Mouse (Mus musculus): Measurements from ENCODE around the gene Fibcd1. TPM values are rescaled to one million over a fixed set of nuclear protein-coding genes. Genes with fewer than 3 reads are reported as not detected.

The Fibcd1 gene
- polyA plus RNA-seq, 1 experiment from 2014 or later, result not detected

- Histone ChIP-seq H3K4me1 (ENCODE audit: control insufficient read depth, insufficient read depth, low read length) (peaks cover 11% of the 10 kb centered on the region), H3K9me3 (replicated peaks; ENCODE audit: control insufficient read depth, low read length) (no peaks in the 10 kb centered on the region), H3K27me3 (ENCODE audit: control insufficient read depth, insufficient read depth, low read length) (peaks cover 20% of the 10 kb centered on the region), H3K36me3 (ENCODE audit: control insufficient read depth, insufficient read depth) (no peaks in the 10 kb centered on the region), H3K4me3 (ENCODE audit: low read length) (no peak overlapping the region), H3K9ac (ENCODE audit: low read length) (no peak overlapping the region), H3K27ac (ENCODE audit: low read length) (no peak overlapping the region), H3K4me2 (ENCODE audit: low read depth, low read length) (no peak overlapping the region)
- no peak for ATAC-seq (replicated peaks; ENCODE audit: extremely low read depth, insufficient read depth, low FRiP score)
- WGBS, result 82% methylated on average over 12 of the region's 15 CpGs
Observed at GRCm38 (mm10) chr2:31823933-31824730, 21.7 kb downstream of the Fibcd1 start.

DNA sequence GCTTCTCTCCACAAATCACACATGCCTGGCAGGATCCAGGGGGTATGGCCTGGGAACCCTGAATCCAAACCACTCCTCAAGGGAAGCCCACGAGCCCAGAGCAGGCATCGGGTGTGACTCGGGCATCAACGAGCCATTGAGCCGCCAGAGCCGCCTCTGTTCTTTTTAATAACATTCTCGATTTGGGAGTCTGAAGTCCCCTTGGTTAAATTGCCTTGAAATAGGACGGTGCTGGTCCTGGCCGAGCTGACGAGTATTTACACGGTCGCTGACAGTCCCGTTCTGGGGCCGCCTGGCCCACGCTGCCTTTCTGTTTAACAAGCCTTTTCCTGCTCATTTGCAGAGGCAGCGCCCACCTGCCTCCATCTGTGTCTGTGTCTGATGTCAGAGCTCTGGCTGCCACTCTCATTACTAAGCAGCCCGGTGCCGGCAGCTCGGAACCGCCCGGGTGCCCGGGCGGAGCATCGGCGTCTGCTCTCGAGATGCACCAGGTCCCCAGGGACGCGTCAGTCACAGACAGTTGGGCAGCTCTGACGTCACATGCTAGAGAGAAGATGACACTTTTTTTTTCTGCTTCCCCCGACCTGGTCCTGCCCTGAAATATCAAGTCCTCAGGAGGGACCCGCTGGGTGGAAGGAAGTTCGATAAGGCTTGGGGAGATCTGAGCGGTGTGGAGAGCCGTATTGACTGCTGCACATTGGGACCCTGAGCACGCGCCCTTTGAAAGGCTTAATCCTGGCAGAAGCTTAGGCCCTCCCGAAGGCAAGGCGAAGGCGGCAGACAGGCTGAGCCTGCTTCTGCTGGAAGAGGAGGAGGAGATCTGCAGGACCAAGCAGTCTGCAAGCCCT, 23.1 kb downstream of the Fibcd1 start:
- Histone ChIP-seq H3K27me3 (ENCODE audit: control insufficient read depth, insufficient read depth, low read length) (peaks cover 20% of the 10 kb centered on the region), H3K4me1 (ENCODE audit: control insufficient read depth, insufficient read depth, low read length) (peaks cover 6% of the 10 kb centered on the region), H3K36me3 (ENCODE audit: control insufficient read depth, insufficient read depth) (no peaks in the 10 kb centered on the region), H3K4me3 (ENCODE audit: low read length) (peak overlapping the region; percentile 39), H3K27ac (ENCODE audit: low read length) (no peak overlapping the region), H3K9me3 (replicated peaks; ENCODE audit: control insufficient read depth, low read length) (no peaks in the 10 kb centered on the region), H3K9ac (ENCODE audit: low read length) (peak overlapping the region; percentile 21; the same call in 1 of the 2 replicates), H3K4me2 (ENCODE audit: low read depth, low read length) (peak overlapping the region; percentile 59)
- ATAC-seq (replicated peaks; ENCODE audit: extremely low read depth, insufficient read depth, low FRiP score), result no peak
- WGBS, result 12% methylated on average over 39 of the region's 39 CpGs

- Histone ChIP-seq H3K9ac (ENCODE audit: low read length) (no peak overlapping the region), H3K4me3 (ENCODE audit: low read length) (no peak overlapping the region), H3K4me2 (ENCODE audit: low read depth, low read length) (no peak overlapping the region), H3K27ac (ENCODE audit: low read length) (no peak overlapping the region), H3K4me1 (ENCODE audit: control insufficient read depth, insufficient read depth, low read length) (no peaks in the 10 kb centered on the region), H3K9me3 (replicated peaks; ENCODE audit: control insufficient read depth, low read length) (no peaks in the 10 kb centered on the region), H3K36me3 (ENCODE audit: control insufficient read depth, insufficient read depth) (no peaks in the 10 kb centered on the region), H3K27me3 (ENCODE audit: control insufficient read depth, insufficient read depth, low read length) (peaks cover 3% of the 10 kb centered on the region)
- ATAC-seq (replicated peaks; ENCODE audit: extremely low read depth, insufficient read depth, low FRiP score), result no peak
- WGBS, result 19% methylated on average over 5 of the region's 5 CpGs
Observed at GRCm38 (mm10) chr2:31815367-31815766, 30.4 kb downstream of the Fibcd1 start.

- ATAC-seq (replicated peaks; ENCODE audit: extremely low read depth, insufficient read depth, low FRiP score), result no peak
- H3K4me1 ChIP-seq (ENCODE audit: control insufficient read depth, insufficient read depth, low read length), result no peaks in the 10 kb centered on the region
- 57% methylated on average over 7 of the region's 7 CpGs for WGBS
- no peaks in the 10 kb centered on the region for H3K9me3 ChIP-seq (replicated peaks; ENCODE audit: control insufficient read depth, low read length)
- peaks cover 3% of the 10 kb centered on the region for H3K27me3 ChIP-seq (ENCODE audit: control insufficient read depth, insufficient read depth, low read length)
- H3K4me2 ChIP-seq (ENCODE audit: low read depth, low read length), result no peak overlapping the region
- H3K9ac ChIP-seq (ENCODE audit: low read length), result no peak overlapping the region
- H3K27ac ChIP-seq (ENCODE audit: low read length), result no peak overlapping the region
- no peak overlapping the region for H3K4me3 ChIP-seq (ENCODE audit: low read length)
- H3K36me3 ChIP-seq (ENCODE audit: control insufficient read depth, insufficient read depth), result no peaks in the 10 kb centered on the region
Observed at GRCm38 (mm10) chr2:31814699-31815098, 31.1 kb downstream of the Fibcd1 start.

DNA sequence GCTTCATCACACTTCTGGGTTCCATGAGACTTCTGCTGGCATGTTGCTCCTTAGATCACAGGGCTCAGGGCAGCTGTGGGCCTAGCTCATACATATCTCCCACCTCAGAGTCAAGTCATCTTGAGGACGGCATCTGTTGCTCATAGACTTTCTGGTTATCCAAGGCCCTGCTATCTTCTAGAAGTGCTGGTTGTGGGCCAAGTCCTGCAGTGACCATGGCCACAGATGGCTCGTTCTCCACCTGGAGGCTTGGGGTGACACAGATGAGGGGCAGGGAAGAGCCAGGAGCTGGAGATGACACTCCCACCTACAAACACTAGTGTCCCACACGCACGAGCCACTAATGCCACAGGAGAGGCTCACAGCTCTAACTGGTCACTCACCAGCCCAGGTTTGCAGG, 32.2 kb downstream of the Fibcd1 start:
- Histone ChIP-seq H3K9ac (ENCODE audit: low read length) (no peak overlapping the region), H3K4me1 (ENCODE audit: control insufficient read depth, insufficient read depth, low read length) (no peaks in the 10 kb centered on the region), H3K27ac (ENCODE audit: low read length) (no peak overlapping the region), H3K4me3 (ENCODE audit: low read length) (no peak overlapping the region), H3K27me3 (ENCODE audit: control insufficient read depth, insufficient read depth, low read length) (peaks cover 3% of the 10 kb centered on the region), H3K36me3 (ENCODE audit: control insufficient read depth, insufficient read depth) (no peaks in the 10 kb centered on the region), H3K9me3 (replicated peaks; ENCODE audit: control insufficient read depth, low read length) (no peaks in the 10 kb centered on the region), H3K4me2 (ENCODE audit: low read depth, low read length) (no peak overlapping the region)
- ATAC-seq (replicated peaks; ENCODE audit: extremely low read depth, insufficient read depth, low FRiP score), result no peak
- WGBS, result 69% methylated on average over 4 of the region's 4 CpGs

- Histone ChIP-seq H3K27me3 (ENCODE audit: control insufficient read depth, insufficient read depth, low read length) (no peaks in the 10 kb centered on the region; the same call in none of the 2 replicates), H3K9ac (ENCODE audit: low read length) (no peak overlapping the region), H3K4me1 (ENCODE audit: control insufficient read depth, insufficient read depth, low read length) (no peaks in the 10 kb centered on the region), H3K27ac (ENCODE audit: low read length) (no peak overlapping the region), H3K4me3 (ENCODE audit: low read length) (no peak overlapping the region), H3K9me3 (replicated peaks; ENCODE audit: control insufficient read depth, low read length) (no peaks in the 10 kb centered on the region), H3K4me2 (ENCODE audit: low read depth, low read length) (no peak overlapping the region), H3K36me3 (ENCODE audit: control insufficient read depth, insufficient read depth) (no peaks in the 10 kb centered on the region)
- WGBS, result 74% methylated on average over 14 of the region's 14 CpGs
- ATAC-seq (replicated peaks; ENCODE audit: extremely low read depth, insufficient read depth, low FRiP score), result no peak
Observed at GRCm38 (mm10) chr2:31811086-31811958, 34.5 kb downstream of the Fibcd1 start.

- no peaks in the 10 kb centered on the region for H3K36me3 ChIP-seq (ENCODE audit: control insufficient read depth, insufficient read depth)
- no peak within 1 kb of the TSS for H3K27ac ChIP-seq (ENCODE audit: low read length)
- no peaks in the 10 kb centered on the region for H3K9me3 ChIP-seq (replicated peaks; ENCODE audit: control insufficient read depth, low read length)
- no peaks in the 10 kb centered on the region; the same call in none of the 2 replicates for H3K27me3 ChIP-seq (ENCODE audit: control insufficient read depth, insufficient read depth, low read length)
- H3K4me1 ChIP-seq (ENCODE audit: control insufficient read depth, insufficient read depth, low read length), result no peaks in the 10 kb centered on the region
- no peak within 1 kb of the TSS for H3K4me3 ChIP-seq (ENCODE audit: low read length)
- 51% methylated on average over 12 of the region's 12 CpGs for WGBS
- no peak for ATAC-seq (replicated peaks; ENCODE audit: extremely low read depth, insufficient read depth, low FRiP score)
- no peak within 1 kb of the TSS for H3K9ac ChIP-seq (ENCODE audit: low read length)
- H3K4me2 ChIP-seq (ENCODE audit: low read depth, low read length), result no peak within 1 kb of the TSS
Observed at GRCm38 (mm10) chr2:31810444-31810843, 35.4 kb downstream of the Fibcd1 start, which contains the start of gene Qrfp. TSS of gene Qrfp (minus strand) at chr2:31810580.

- no peaks in the 10 kb centered on the region for H3K4me1 ChIP-seq (ENCODE audit: control insufficient read depth, insufficient read depth, low read length)
- H3K27me3 ChIP-seq (ENCODE audit: control insufficient read depth, insufficient read depth, low read length), result no peaks in the 10 kb centered on the region; the same call in 1 of the 2 replicates
- H3K4me2 ChIP-seq (ENCODE audit: low read depth, low read length), result no peak overlapping the region
- no peak overlapping the region for H3K27ac ChIP-seq (ENCODE audit: low read length)
- ATAC-seq (replicated peaks; ENCODE audit: extremely low read depth, insufficient read depth, low FRiP score), result no peak
- peaks cover 2% of the 10 kb centered on the region; the same call in 1 of the 2 replicates for H3K36me3 ChIP-seq (ENCODE audit: control insufficient read depth, insufficient read depth)
- H3K9ac ChIP-seq (ENCODE audit: low read length), result no peak overlapping the region
- no peaks in the 10 kb centered on the region for H3K9me3 ChIP-seq (replicated peaks; ENCODE audit: control insufficient read depth, low read length)
- H3K4me3 ChIP-seq (ENCODE audit: low read length), result no peak overlapping the region
- 58% methylated on average over 2 of the region's 2 CpGs for WGBS
Observed at GRCm38 (mm10) chr2:31809358-31809740, 36.5 kb downstream of the Fibcd1 start.
